Mouse (Mus musculus): Measurements from ENCODE around the gene Tagln3.

DNA sequence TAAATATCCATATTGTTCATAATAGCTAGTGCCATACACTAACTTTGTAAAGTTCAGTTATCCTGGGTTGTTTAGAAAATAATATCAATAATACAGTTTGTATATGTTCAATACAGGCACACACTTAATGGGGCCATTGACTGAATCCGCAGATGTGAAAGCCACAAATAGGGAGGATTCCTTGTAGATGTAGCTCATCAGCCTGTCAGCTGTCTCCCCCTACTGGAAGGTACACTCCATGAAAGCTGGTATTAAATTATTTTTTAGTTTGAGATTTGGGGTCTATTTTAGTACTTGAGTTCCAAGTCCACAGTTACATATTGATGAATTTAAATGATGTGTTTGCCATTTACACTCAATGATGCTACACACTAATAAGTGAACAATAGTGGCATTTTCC lies 47.9 kb downstream of the Tagln3 start:
- no peak for TF ChIP-seq USF2 (IDR thresholded peaks at IDR 0.05; ENCODE audit: borderline replicate concordance in 1 of 2, insufficient read depth in 1 of 2, low read depth in 1 of 2, low read length in 2 of 2)
- no peak for TF ChIP-seq POLR2A (IDR thresholded peaks at IDR 0.05; ENCODE audit: control insufficient read depth in 1 of 2, insufficient read depth in 1 of 2, low read depth in 1 of 2, low read length in 2 of 2, poor library complexity in 1 of 2)
- TF ChIP-seq TBP (IDR thresholded peaks at IDR 0.05; ENCODE audit: low read depth, low read length) = no peak
- no peak for TF ChIP-seq GABPA (IDR thresholded peaks at IDR 0.05; ENCODE audit: low read depth, low read length)
- TF ChIP-seq CHD2 (IDR thresholded peaks at IDR 0.05; ENCODE audit: low read length) = no peak
- no peak for TF ChIP-seq E2F4 (IDR thresholded peaks at IDR 0.05; ENCODE audit: borderline replicate concordance, low read depth, low read length)
